Mouse (Mus musculus) 3134 (cell line): ENCODE data around the gene Optc.

ENCODE experiments used
- DNase-seq: peaks from one replicate; pipeline ENCODE4 v3.0.0-alpha.2; 2011; ENCODE audit warnings: low spot score; ENCODE audit not compliant: insufficient read length; ENCODE audit errors: extremely low read depth

Optc gene

GRCm38 (mm10) chr1:133907949-133908658, at the start of gene Optc:
Optc (minus strand) TSS chr1:133907999.
- DNase-seq = no peak

- DNase-seq = no peak
These were observed 46.2 kb upstream of the Optc start for GRCm38 (mm10) chr1:133954009-133954408.

- DNase-seq = peak; percentile 60
These were observed 45.5 kb upstream of the Optc start for GRCm38 (mm10) chr1:133953261-133953742.

DNA sequence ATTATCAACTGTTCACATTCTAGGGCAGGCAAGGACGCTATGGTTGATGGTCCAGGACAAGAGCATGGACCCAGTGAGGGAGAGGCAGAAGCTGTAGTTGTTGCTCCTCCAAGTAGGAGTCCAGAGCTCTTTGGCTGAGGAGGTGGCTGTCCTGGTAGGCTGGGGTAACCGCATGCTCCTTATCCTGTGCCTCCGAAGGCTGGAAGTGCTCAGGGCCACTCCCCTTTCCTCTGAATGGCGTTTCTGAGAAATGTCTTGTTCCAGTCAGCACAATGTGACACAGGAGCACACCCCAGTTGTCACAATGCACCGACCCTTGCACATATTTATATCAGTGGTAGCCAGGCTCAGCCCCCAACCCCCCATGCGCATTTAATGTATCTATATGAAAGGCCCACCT, 43.8 kb upstream of the Optc start:
- no peak for DNase-seq

GRCm38 (mm10) chr1:133950061-133950782, 42.4 kb upstream of the Optc start:
- no peak for DNase-seq

- DNase-seq = no peak
These were observed 37.3 kb upstream of the Optc start for GRCm38 (mm10) chr1:133945106-133945505.

- peak; percentile 86 for DNase-seq
These were observed 34.1 kb upstream of the Optc start for GRCm38 (mm10) chr1:133941904-133942303.

DNA sequence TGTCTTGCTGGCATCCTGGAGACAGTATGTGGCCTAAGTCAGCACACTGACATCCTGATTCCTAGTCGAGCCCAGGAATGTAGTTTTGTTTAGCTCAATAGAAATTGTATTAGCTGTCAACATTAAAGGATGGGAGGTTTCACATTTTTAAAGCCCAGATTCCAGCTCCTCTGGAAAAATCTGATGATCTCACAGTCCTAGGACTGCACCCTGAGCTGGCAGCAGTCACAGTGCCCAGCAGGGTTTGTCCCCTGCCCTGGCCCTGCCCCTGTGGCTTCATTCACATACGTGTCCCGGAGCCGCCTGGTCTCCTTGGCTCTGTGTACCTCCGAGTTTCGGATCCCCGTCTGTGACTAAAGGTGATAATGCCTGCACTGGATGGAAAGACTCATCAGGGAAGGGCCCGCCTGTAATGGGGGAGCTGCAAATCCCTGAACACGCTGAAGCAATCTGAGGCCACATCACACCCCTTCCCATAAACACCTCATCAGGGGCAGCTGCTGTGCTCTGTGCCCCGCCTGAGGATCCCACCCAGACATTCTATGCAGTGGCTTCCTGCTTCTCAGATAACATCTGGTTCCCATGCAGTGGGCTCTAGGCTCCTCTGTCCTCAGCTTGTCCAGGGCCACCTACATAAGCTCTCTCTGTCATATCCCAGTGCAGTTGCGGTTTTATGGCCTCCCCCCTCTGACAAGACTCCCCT, 33.5 kb upstream of the Optc start:
- peak; percentile 72 for DNase-seq

DNA sequence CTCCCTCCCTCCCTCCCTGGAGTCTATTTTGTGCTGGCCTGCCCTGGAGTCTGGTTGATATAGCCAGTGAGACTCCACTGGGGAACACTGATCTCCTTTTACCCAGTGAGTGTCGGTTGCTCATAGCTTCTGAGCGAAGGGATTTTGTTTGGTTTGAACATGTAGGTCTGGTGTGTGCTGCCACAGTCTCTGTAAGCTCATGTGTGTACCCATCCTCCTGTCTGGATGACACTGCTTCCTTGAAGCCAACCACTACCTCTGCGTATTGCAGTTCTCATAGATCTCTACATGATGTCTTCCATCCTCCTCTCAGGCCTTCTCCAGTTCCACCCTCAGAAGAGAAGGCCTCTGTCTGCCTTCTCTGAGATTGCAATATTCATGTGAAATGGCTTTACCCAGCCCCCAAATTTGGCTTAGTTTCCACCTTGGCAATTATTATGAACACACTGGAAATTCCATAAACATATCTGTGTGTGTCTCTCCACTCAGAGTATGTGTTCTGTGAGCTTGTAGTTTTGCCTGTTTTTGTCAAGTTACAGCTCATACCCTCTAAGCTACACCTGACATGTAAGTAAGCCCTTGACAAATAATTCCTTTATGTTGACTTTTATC, 32.8 kb upstream of the Optc start:
- no peak for DNase-seq

DNA sequence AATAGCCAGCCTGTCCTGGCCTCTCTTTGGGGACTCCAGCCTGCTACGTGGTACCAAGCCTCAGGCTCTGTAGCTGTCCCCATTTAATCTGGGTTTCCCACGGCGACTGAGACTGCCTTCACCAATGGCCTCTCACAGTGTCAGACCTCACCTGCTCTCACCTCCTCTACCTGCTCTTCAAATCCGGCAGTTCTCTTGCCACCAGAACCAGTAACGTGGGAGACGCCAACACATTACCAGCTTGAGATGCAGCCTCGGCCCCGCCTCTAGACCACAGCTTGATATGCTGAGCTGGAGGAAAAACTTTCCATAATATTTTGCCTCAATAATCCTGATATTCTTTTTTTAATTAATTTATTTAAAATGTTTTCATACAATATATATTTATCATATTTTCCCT, 31.9 kb upstream of the Optc start:
- DNase-seq = no peak

- no peak for DNase-seq
These were observed 28.4 kb upstream of the Optc start for GRCm38 (mm10) chr1:133936169-133936568.

DNA sequence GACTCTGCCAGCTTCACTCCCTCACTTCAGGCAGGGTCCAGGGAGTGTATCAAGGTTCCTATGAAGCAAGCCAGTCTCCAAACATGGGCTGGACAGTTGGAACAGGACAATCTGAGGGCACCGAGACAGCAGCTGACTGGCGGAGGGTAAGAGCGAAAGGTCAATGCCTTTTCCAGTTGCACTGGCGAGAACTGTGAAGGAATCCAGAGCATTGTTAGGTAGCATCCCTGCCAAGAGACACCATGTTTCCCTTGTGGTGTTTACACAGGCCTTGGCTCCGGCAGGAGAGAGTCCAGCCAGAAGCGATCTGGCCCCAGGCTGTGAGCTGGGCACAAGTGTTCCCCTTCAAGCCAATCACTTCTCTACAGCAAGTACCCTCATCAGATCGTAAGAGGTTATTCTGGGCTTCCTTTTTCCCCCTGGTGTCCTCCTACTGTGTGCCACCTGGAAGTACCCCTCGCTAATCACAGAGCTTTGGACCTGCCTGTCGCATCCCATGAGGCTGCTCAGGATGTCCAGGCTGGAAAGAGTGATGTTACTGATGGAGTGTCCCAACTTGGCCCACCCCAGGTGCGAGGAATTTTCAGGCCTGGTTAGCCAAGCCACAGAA, 26.7 kb upstream of the Optc start:
- no peak for DNase-seq

DNA sequence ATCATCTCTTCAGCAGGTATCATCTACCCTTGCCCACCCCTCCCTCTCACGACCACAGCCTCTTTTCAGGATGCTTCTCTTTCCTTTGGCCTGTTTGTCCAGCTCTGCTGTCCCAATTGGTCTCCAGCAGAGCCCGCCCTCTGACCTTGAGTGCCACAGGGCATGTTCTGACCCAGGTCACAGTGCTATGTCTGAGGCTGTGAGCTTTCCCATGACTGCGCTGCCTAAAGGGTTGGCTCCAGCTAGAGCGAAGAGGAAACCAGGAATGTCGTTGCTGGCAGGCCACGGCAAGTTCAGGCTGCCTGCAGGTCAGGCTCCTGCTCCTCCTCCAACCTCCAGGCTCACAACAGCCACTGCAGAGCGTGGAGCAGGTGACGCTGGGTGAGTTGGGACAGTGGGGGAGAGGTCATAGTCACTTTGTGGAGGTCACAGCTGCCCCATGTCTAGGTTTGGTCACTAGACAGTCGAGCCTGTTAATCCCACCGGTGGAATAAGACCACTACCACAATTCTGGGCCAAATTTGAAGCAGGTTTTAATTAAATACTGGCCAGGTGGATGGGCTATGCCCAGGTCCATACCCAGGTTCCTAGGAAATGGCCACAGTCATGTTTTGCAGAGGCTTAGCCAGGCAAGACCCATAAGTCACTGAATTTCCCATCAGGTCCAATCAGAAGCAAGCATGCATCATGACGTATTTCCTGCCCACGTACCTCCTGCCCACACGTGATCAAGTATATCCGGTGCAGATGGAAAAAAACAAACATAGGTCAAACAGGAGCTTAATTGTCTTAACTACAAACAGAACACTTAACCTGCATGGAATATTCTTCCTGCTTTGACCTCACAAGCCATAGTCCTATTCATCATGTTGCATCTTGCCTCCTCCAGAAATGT, 25.7 kb upstream of the Optc start:
- no peak for DNase-seq

GRCm38 (mm10) chr1:133929980-133930379, 22.2 kb upstream of the Optc start:
- no peak for DNase-seq

DNA sequence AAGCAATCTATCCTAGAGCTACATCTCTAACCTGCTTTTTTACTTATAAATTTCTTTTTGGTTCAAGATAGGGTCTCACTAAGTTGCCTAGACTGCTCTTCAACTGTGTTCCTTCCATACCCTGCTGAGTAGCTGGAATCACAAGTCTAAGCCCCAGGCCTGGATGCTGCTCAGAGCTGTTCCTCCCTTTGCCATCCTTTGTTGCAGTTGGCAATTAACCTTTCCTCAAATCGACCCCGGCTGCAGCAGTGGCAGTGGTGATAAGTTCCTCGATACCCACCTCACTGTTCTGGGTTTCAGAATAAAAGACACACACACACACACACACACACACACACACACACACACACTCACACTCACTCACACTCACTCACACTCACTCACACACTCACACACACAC, 17.4 kb upstream of the Optc start:
- no peak for DNase-seq

GRCm38 (mm10) chr1:133924141-133924875, 16.5 kb upstream of the Optc start:
- DNase-seq = no peak

- no peak for DNase-seq
These were observed 15.3 kb upstream of the Optc start for GRCm38 (mm10) chr1:133923071-133923470.

DNA sequence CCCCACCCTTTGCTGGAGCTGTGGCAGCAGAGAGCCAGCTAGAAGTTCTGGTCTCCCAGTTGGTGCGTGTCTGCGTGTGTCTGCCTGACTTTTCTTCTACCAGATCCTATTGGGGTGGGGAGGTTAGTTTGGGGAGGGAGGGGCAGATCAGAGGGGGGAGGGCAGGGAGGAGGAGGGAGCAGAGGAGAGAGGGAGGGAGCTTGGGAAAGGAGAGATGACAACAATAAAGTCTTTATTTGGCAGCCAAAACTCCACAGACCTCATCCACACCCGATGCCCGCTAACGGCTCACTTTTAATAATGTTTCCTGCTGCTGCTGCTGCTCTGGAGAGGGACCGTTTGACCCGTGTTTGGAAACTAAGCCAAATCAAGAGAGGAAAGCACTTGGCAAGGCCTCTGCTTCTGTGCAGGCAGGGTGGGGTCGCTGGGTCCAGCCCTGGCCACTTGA, 13.5 kb upstream of the Optc start, which contains the start of gene Prelp:
Prelp (minus strand) TSS at position 111 of the 448 bp plus-strand sequence.
- peak; percentile 40 for DNase-seq

DNA sequence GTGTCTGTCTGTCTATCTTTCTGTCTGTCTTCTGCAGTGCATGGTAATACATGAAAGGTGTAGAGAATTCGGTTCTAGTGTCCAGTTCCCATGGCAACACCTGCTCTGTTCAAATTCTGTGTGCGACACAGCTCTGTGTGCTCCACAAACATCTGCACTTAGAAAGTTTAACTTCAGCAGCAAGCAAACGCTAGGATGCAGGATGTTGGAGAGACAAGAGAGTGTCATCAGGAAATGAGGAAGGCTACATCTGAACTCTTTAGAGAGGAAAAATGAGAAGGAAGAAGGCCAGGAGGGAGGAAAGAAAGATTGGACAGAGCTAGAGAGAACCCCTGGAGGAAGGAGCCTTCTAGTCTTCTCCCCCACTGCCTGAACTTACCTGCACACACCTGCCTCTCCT, 13.1 kb upstream of the Optc start:
- no peak for DNase-seq
